Mouse (Mus musculus) hindbrain, postnatal 0 days (tissue): Measurements from ENCODE around the gene Gadd45b. TPM values are rescaled to one million over a fixed set of nuclear protein-coding genes. Genes with fewer than 3 reads are reported as not detected.
A peak's percentile ranks its signal among the peaks of the same experiment; 100 is the strongest.

Source experiments
- ATAC-seq: fragments of 200-750 bp; cut with Nextera tagmentation; 2 replicates; pipeline ENCODE4 v1.8.0; 2017; ENCODE audit warnings: mild to moderate bottlenecking, moderate TSS enrichment, moderate library complexity
- DNase-seq: peaks from one replicate; pipeline ENCODE4 v3.0.0-alpha.2; 2015; ENCODE audit warnings: low spot score
- H3K27ac ChIP-seq: fragments of 300-500 bp; sonication (generic); 2 replicates; pipeline ENCODE4 v1.5.1; 2014; ENCODE audit warnings: mild to moderate bottlenecking
- H3K27me3 ChIP-seq: fragments of 300-500 bp; sonication (generic); 2 replicates; pipeline ENCODE4 v1.6.1; 2014; ENCODE audit warnings: low read length, mixed read lengths; ENCODE audit not compliant: insufficient read depth
- H3K36me3 ChIP-seq: fragments of 300-500 bp; sonication (generic); 2 replicates; pipeline ENCODE4 v1.6.1; 2014; ENCODE audit warnings: low read length, mixed read lengths; ENCODE audit not compliant: insufficient read depth
- H3K4me1 ChIP-seq: fragments of 300-500 bp; sonication (generic); 2 replicates; pipeline ENCODE4 v1.6.1; 2014; ENCODE audit warnings: antibody characterized with exemption, low read length, mixed read lengths; ENCODE audit not compliant: insufficient read depth
- H3K4me2 ChIP-seq: fragments of 300-500 bp; sonication (generic); 2 replicates; pipeline ENCODE4 v1.6.1; 2014; ENCODE audit warnings: low read depth, mild to moderate bottlenecking, low read length, moderate library complexity, mixed read lengths
- H3K4me3 ChIP-seq: fragments of 300-500 bp; sonication (generic); 2 replicates; pipeline ENCODE4 v1.5.1; 2014; ENCODE audit warnings: low read length
- H3K9ac ChIP-seq: fragments of 300-500 bp; sonication (generic); replicated peaks from 2 replicates; pipeline ENCODE4 v1.6.1; 2014; ENCODE audit warnings: mild to moderate bottlenecking, low read length, moderate library complexity, mixed read lengths
- H3K9me3 ChIP-seq: fragments of 300-500 bp; sonication (generic); 2 replicates; pipeline ENCODE4 v1.6.1; 2016; ENCODE audit warnings: low read length, mixed read lengths
- CTCF ChIP-seq: IDR thresholded peaks from 2 replicates; pipeline ENCODE4 v1.5.1; 2016; ENCODE audit warnings: antibody characterized with exemption, control low read depth, low read depth
- WGBS: fragments of 180-500 bp; shearing (Covaris S2); extraction: QIAGEN DNeasy Blood & Tissue Kit; methylation state at CpG from one replicate; pipeline ENCODE4 v1.1.7; 2014; 5-methylcytosine and 5-hydroxymethylcytosine counted together
- polyA plus RNA-seq: library from polyadenylated mRNA; unstranded; fragments of >200 nt; fragmentation: Nextera tagmentation; extraction: Ambion mirVana; gene quantifications from 2 replicates; pipeline ENCODE4 v1.2.1, GENCODE M21; 2015
- total RNA-seq: library from RNA; depleted of rRNA; stranded (reverse); fragments of >200 nt; gene quantifications from 2 replicates; pipeline ENCODE4 v1.2.3, GENCODE M21; 2014

Gene Gadd45b
- total and polyA plus RNA-seq, 2 experiments from 2014 or later, result 8.2 to 8.6 TPM

- Histone ChIP-seq H3K4me2 (no peak overlapping the region), H3K27me3 (peaks cover 11% of the 10 kb centered on the region; the same call in 1 of the 2 replicates), H3K9ac (no peak overlapping the region), H3K9me3 (no peaks in the 10 kb centered on the region), H3K36me3 (no peaks in the 10 kb centered on the region), H3K4me1 (peaks cover 31% of the 10 kb centered on the region), H3K4me3 (no peak overlapping the region), H3K27ac (no peak overlapping the region)
- ATAC-seq (no peak), DNase-seq (no peak)
- no peak for TF ChIP-seq CTCF
- 41% methylated on average over 14 of the region's 14 CpGs for WGBS
Measured at GRCm38 (mm10) chr10:80934136-80934985, 4.5 kb downstream of the Gadd45b start.

- WGBS, result 12% methylated on average over 3 of the region's 3 CpGs
- Histone ChIP-seq H3K36me3 (no peaks in the 10 kb centered on the region), H3K9me3 (no peaks in the 10 kb centered on the region), H3K4me3 (no peak overlapping the region), H3K4me2 (peak overlapping the region; percentile 51), H3K4me1 (peaks cover 33% of the 10 kb centered on the region), H3K27ac (no peak overlapping the region), H3K9ac (no peak overlapping the region), H3K27me3 (peaks cover 11% of the 10 kb centered on the region; the same call in 1 of the 2 replicates)
- ATAC-seq (no peak), DNase-seq (no peak)
- no peak for TF ChIP-seq CTCF
Measured at GRCm38 (mm10) chr10:80935241-80935640, 5.4 kb downstream of the Gadd45b start.

- 0 out of 2 replicates have a peak overlapping the region, but pooled peaks have one; percentile 13 for H3K4me3 ChIP-seq
- TF ChIP-seq CTCF, result no peak
- peaks cover 11% of the 10 kb centered on the region; the same call in 1 of the 2 replicates for H3K27me3 ChIP-seq
- H3K4me2 ChIP-seq, result peak overlapping the region; percentile 51
- no peaks in the 10 kb centered on the region for H3K9me3 ChIP-seq
- ATAC-seq, result no peak
- DNase-seq, result no peak
- 2% methylated on average over 17 of the region's 17 CpGs for WGBS
- no peaks in the 10 kb centered on the region for H3K36me3 ChIP-seq
- H3K9ac ChIP-seq, result no peak overlapping the region
- no peak overlapping the region for H3K27ac ChIP-seq
- H3K4me1 ChIP-seq, result peaks cover 28% of the 10 kb centered on the region
Measured at GRCm38 (mm10) chr10:80935698-80936097, 5.8 kb downstream of the Gadd45b start.

- no peak overlapping the region for H3K27ac ChIP-seq
- H3K4me3 ChIP-seq, result peak overlapping the region; percentile 13; the same call in 1 of the 2 replicates
- H3K4me2 ChIP-seq, result peak overlapping the region; percentile 51
- peak; percentile 85 for DNase-seq
- peak; percentile 39; the same call in 1 of the 2 replicates for ATAC-seq
- no peak for TF ChIP-seq CTCF
- H3K4me1 ChIP-seq, result peaks cover 26% of the 10 kb centered on the region
- 2% methylated on average over 37 of the region's 37 CpGs for WGBS
- peaks cover 11% of the 10 kb centered on the region; the same call in 1 of the 2 replicates for H3K27me3 ChIP-seq
- H3K9me3 ChIP-seq, result no peaks in the 10 kb centered on the region
- no peak overlapping the region for H3K9ac ChIP-seq
- H3K36me3 ChIP-seq, result no peaks in the 10 kb centered on the region
Measured at GRCm38 (mm10) chr10:80936135-80936809, 6.4 kb downstream of the Gadd45b start.

- H3K36me3 ChIP-seq, result no peaks in the 10 kb centered on the region
- DNase-seq (no peak), ATAC-seq (no peak)
- H3K4me2 ChIP-seq, result peak overlapping the region; percentile 51
- H3K27ac ChIP-seq, result no peak overlapping the region
- no peak for TF ChIP-seq CTCF
- peaks cover 11% of the 10 kb centered on the region; the same call in 1 of the 2 replicates for H3K27me3 ChIP-seq
- H3K9ac ChIP-seq, result no peak overlapping the region
- H3K4me1 ChIP-seq, result peaks cover 24% of the 10 kb centered on the region
- WGBS, result 14% methylated on average over 6 of the region's 6 CpGs
- H3K4me3 ChIP-seq, result no peak overlapping the region
- H3K9me3 ChIP-seq, result no peaks in the 10 kb centered on the region
Measured at GRCm38 (mm10) chr10:80936810-80937164, 6.9 kb downstream of the Gadd45b start.

- peaks cover 21% of the 10 kb centered on the region for H3K4me1 ChIP-seq
- no peak overlapping the region for H3K4me3 ChIP-seq
- DNase-seq (peak; percentile 54), ATAC-seq (no peak)
- peaks cover 8% of the 10 kb centered on the region; the same call in 1 of the 2 replicates for H3K27me3 ChIP-seq
- WGBS, result 19% methylated on average over 8 of the region's 8 CpGs
- no peak for TF ChIP-seq CTCF
- H3K36me3 ChIP-seq, result no peaks in the 10 kb centered on the region
- H3K4me2 ChIP-seq, result no peak overlapping the region
- no peak overlapping the region for H3K9ac ChIP-seq
- H3K27ac ChIP-seq, result no peak overlapping the region
- H3K9me3 ChIP-seq, result no peaks in the 10 kb centered on the region
Measured at GRCm38 (mm10) chr10:80937646-80938045, 7.8 kb downstream of the Gadd45b start.
